Mouse (Mus musculus): ENCODE measurements around the gene Tmtc2.

DNA sequence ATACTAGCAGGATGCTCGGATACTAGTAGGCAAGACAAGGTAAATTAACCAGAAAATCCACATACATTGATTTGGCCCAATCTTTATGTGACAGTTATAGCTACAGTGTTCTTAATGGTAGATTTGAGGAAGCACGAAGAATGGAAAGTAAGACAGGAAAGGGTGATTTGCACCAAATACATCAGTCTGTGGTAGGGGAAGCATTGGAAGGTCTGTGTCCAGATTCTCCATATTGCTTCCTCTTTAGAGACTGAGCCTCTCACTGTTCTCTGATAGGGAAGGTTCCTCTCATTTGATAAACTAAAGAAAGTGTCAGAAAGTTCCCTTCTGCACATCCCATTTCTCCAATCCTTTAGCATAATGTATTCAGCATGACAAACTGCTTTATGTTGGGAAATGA is 341.4 kb downstream of the Tmtc2 start:
- no peak for TF ChIP-seq POLR2A (IDR thresholded peaks at IDR 0.05; ENCODE audit: borderline replicate concordance, insufficient read depth, low read length)
- no peak for TF ChIP-seq CTCF (IDR thresholded peaks at IDR 0.05; ENCODE audit: borderline replicate concordance, insufficient read depth, low read depth, low read length)
